Mouse (Mus musculus): Measurements from ENCODE around the gene Cry1. TPM values are rescaled to one million over a fixed set of nuclear protein-coding genes. Genes with fewer than 3 reads are reported as not detected.

Cry1 gene
- total RNA-seq, 2 experiments from 2014 or later, result 10.0 to 11.1 TPM

DNA sequence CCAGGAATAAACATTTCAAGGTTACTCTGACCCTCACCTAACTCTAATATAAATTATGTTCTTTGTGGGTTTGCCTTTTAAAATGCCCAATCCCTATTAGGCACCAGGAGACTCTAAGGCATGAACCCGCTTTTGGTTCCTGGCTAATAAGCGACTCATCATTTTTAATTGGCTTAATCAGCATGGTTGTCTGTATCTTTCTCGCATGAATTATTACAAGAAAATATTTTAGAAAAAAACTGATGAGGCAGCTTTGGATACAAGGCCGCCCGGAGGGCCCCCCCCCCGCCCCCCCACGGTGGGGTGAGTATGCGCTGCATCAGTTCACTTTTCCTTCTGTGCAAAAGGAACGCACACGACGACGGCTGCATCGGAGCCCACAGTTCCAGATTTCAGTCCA lies 20.1 kb downstream of the Cry1 start:
- no peak for DNase-seq (ENCODE audit: extremely low spot score in 1 of 2, low spot score in 1 of 2)

DNA sequence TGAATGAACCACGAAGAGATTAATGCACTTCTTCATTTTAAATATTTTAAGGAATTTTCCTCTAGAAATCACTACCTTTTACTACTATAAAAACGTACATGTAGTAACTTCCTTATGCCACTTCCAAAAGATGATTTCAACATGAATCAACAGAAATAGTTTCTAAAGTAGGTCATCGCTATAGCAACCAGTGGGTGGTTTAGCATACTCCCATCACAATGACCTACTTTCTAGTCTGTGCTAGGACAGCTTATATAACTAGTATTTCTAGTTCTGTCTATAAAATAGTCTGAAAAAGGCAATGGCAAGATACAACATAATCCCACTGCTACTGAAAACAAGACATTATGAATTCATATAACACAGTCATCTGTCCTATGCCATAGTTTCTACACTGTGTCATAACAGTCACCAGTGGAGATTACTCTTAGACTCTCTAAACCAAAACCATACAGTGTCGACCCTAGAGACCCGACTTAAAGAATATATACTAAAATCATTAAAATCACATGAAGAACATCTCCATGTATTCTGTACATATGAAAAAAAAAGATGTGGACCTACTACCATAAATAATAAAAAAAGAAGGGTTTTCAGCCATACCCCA lies 23.0 kb downstream of the Cry1 start:
- DNase-seq (ENCODE audit: extremely low spot score in 1 of 2, low spot score in 1 of 2), result no peak

DNA sequence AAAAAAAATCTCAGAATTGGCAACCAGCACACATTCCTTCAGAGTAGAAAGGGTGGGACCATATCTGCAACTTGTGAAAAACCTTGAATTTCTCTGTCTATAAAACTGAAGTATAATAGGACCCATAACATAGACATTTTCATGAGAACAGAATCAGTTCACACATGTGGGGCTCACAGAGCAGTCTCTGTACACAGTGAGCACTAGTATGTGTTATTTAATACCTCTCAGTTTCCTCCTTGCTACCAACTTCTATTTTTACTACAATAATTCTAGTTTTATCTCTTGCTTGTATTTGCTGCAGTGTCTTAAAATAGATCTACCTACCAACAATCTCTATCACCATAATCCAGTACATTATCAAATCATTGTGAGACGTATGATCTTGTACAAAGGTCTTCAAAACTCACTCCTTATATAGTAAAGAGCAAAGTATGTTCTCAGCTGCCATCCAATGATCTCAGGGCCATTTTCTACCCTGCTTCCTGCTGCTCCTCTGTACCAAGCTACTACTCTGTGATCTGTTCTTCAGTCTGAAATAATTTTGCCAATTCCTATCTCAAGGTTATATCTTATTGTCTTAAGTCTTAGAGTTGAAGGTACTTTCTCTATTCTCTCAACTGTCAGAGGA lies 24.8 kb downstream of the Cry1 start:
- no peak for DNase-seq (ENCODE audit: extremely low spot score in 1 of 2, low spot score in 1 of 2)

DNA sequence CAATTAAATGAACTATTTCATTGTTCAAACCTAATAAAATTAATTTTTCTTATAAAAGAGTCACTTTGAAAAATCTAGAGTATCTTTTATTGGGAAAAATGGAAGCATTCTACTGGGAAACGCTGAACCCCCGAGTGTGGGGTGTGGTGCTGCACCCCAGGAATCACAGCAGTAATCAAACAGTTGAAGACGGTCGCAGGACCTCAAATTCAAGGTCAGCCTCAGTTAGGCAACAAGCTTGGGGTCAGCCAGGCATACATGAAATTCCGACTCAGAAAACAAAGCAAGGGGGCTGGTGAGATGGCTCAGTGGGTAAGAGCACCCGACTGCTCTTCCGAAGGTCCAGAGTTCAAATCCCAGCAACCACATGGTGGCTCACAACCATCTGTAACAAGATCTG lies 27.4 kb downstream of the Cry1 start:
- DNase-seq (ENCODE audit: extremely low spot score in 1 of 2, low spot score in 1 of 2), result no peak

DNA sequence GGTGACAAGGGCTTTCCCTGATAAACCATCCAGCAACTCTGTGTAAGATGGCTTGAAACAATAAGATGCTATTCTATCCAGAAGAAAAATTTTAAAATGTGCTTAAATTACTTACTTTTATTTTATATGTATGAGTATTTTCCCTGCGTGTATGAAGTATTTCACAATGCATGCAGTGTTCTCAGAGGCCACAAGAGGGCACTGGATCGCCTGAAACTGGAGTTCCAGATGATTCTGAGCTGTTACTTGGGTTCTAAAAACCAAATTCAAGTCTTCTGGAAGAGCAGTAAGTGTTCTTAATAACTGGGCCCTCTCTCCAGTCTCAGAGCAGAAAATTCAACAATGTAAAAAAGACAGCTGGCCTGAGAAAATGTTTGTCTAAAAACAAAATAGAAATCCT lies 30.7 kb downstream of the Cry1 start:
- DNase-seq (ENCODE audit: extremely low spot score in 1 of 2, low spot score in 1 of 2), result peak; percentile 29 to 68

DNA sequence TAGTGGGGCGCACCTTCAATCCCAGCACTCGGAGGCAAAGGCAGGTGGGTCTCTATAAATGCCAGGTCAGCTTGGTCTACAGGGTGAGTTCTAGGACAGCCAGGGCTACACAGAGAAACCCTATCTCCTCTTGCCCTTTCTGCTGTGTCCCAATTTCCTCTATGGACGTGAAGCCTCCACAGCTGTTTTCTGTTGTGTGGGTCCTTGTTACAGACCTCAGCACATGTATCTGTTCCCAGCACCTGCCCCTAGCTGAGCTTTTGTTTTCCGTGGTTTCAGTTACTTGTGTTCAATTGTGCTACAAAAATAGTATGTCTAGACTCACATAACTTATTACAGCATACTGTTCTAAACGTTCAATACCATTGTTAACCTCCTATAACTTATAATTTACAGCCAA lies 35.6 kb downstream of the Cry1 start:
- no peak for DNase-seq (ENCODE audit: extremely low spot score in 1 of 2, low spot score in 1 of 2)

DNA sequence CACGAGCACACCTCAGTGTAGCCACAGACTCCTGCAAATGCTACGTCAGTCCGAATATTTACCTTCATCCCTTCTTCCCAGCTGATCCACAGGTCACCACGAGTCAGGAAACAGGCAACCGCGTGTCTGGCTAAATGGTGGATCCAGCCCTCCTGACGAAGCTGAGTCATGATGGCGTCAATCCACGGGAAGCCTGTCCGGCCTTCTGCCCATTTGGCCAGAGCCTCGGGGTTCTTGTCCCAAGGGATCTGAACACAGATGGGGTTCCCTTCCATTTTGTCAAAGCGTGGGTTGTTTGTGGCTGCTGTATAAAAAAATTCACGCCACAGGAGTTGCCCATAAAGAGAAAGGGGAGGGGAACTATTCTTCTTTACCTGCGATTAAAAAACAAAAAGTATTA lies 38.6 kb downstream of the Cry1 start:
- no peak for DNase-seq (ENCODE audit: extremely low spot score in 1 of 2, low spot score in 1 of 2)

DNA sequence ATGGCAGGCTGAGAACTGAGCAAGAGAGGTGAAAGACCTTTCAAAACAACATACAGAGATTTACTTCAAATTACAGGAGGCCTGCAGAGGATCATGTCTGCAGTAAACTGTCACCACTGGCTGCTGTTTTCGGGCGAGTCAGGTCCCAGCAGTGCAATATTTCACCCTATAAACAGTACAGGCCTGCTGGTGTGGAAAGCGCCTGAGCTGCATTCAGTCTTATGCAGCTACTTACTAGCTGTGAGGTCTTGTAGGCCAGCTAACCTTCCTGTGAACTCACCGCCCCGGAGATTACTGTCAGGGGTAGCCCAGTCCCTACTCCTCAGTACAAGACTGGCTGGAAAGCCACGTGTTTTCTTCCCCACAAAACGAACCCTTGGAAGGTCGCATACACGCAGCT lies 43.4 kb downstream of the Cry1 start:
- no peak for DNase-seq (ENCODE audit: extremely low spot score in 1 of 2, low spot score in 1 of 2)

DNA sequence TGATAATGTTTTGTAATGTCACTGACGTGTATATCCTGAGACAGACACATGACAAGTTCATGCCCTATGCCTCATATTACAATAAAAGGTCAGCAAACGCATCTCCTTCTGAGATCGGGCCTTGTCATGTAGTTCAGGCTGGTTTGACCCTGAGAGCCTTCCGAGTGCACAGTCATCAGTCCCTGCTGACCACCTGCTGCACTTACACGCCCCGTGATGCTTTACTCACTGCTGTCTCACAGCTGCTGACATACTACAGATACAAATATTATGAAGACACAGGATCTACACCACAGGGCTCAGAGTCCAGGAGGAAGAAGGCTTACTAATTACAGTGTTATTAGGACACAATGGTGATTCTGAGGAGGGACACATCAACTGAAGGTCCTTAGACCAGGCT lies 48.3 kb downstream of the Cry1 start:
- no peak for DNase-seq (ENCODE audit: extremely low spot score in 1 of 2, low spot score in 1 of 2)

DNA sequence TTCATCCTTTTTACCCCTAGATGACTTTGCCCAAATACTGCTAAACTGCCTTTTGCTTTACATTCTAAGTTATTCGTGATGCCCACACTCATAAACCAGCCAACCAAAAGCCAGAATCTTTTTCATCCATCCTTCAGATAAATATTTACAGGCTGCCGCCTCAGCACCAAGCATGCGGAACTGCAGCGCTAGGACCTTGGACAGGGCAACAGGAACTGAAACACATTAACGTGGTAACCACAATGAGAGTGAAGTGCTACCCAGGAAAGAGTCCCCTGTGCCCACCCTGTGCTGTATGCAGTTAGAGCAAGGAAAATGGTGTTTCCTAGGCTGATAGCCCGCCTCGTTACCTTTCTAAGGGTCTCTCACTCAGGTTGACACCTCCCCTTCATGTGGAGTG lies 56.4 kb downstream of the Cry1 start:
- no peak for DNase-seq (ENCODE audit: extremely low spot score in 1 of 2, low spot score in 1 of 2)

DNA sequence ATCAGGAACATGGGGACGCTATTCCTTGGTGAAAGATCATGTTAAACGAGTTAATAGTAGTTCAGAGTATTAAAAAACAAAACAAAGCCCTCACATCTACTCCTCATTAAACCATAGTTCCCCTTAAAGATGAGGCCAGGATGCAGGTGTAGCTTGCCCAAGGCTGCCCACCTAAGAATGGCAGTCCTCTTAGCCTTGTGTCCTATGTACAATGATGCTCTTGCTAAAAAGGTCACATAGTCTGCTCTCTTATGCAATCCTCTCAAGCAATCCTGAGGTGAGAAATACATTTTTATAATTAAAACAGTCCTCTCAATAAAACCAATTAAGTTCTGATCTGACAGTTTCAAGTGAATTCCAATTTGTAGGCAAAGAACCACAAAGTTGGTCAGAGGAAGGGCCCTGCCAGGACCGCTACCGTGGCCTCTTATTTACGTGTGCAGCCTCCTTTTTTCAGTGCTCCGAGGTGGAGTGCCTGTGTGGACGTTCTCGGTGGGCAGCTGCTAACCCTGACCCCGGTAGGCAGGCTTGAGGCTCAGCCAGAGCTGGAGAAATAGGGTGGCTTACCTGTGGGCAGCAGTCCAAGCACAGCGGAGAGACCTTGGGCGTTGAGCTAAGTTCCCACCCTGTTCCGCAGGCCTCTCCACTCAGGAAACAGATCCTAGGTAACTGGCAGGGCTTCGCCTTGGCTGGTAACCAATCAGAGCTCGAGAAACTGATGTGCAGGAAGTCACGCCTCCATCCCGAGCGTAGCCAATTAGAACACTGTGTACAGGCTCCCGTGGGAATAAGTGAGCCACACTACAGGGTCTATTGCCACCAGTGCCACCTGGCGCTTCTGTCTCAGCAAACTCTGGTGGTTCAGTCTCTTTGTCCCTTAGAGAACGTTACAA lies 57.2 kb downstream of the Cry1 start, which contains the start of gene Mterf2:
Gene Mterf2 (minus strand): TSS at position 633 of the 893 bp plus-strand sequence.
- DNase-seq (ENCODE audit: extremely low spot score in 1 of 2, low spot score in 1 of 2), result peak; percentile 72 to 79

DNA sequence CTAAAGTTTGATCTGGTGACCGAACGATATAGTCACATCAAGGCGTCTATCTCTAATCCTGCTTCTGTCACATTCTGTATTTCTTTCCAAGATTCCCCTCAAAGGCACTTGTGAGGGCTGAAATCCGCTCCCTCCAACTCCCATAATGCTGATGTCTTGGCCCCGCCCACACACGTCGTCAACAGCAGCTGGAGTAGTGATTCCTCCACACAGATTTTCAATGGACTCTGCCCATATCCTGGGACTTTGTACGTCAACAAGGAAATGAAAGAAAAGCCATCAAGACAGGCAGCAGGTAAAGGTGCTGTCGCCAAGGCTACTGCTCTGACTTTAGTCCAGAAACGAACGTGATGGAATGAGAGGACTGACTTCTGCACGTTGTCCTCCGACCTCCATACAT lies 59.7 kb downstream of the Cry1 start:
- DNase-seq (ENCODE audit: extremely low spot score in 1 of 2, low spot score in 1 of 2), result no peak

DNA sequence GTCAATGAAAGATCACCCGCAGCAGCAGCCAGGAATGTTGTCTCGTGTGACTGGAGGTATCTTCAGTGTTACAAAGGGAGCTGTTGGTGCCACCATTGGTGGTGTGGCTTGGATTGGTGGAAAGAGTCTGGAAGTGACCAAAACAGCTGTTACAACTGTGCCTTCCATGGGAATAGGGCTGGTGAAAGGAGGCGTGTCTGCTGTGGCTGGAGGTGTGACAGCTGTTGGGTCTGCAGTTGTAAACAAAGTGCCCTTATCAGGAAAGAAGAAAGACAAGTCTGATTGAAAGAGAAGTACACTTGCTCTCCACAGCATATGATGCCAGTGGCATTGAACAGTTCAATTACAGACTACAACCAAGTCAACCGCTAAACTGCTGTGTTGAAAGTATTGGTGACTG lies 70.5 kb downstream of the Cry1 start:
- DNase-seq (ENCODE audit: extremely low spot score in 1 of 2, low spot score in 1 of 2), result no peak

DNA sequence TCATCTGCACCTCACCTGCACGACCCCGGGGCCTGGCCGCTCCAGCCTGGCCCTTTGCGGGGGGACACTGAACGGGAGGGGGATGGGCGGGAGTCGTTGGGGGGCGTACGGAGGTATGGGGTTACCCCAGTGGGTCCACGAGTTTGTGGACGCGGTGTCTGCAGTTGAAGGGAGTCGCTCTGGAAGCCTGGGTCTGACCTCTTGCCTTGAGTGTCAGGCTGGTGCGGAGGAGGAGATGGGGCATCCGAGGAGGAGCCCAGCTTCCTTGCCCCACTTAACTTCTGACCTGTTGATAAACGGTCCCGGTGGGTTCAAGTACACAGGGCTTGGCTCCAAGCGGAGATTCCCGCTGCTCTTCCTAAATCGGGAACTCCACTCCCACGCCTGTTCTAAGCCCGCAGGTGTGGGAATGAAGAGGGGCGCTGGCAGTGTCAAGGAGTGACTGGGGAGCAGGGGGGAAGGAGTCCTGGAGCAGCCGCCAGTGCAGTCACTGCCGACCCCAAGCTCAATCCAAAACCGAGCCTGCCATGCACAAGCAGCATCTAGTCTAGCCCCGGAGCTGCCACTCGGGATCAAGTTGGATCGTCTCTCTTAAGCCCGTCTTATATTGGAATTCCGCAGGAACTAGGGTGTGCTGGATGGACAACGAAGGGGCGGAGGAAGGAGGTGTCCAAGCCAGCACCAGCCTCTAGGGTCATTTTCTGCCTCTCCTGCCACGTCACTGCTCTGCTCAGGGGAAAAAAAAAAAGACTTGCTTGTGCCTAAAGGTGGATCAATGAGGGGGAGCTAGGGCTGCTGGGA lies 81.6 kb downstream of the Cry1 start:
- DNase-seq (ENCODE audit: extremely low spot score in 1 of 2, low spot score in 1 of 2), result peak in 1 of 2 experiments; percentile 8

DNA sequence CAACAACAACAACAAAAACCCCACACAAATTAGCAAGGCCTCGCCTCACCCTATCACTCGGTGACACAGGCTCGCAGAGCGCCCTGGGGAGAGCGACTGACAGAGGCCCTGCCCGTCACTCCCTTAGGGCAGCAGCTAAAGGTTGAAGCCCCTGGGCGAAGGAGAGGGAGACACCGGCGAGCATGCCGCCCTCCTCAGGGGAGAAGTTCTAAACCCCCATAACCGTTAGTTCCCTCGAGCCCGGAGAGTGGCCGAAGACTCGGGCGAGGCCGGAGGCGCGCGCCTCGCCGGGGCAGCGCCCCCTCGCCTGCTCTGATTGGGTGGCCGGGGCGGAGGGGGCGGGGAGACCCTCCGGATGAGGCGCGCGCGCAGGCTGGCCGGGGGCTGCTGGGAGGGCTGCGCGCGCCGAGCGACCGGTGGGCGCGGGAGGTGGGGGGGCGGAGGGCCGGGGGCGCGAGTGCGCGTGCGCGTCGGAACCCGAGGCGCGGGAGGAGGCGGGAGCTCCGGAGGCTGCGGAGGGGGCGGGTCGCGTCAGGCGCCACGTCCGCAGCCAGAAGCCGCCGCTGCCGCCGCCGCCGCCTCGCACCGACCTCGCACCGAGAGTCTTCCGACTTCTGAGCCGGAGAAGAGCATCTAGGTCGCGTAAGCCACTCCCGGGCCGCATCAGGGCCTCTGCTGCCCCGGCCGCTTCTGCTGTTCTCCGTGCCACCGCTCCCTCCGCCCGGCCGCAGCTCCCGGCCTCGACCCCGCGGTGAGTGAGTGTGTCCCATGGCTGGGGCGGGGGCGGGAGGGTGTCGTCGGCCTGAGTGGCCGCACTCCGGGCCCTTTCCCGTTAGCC lies 82.4 kb downstream of the Cry1 start, which contains the start of the genes Fhl4 and Tmem263:
Gene Fhl4 (minus strand): TSS at position 249 of the 838 bp plus-strand sequence.
Gene Tmem263 (plus strand): TSS at position 381 of the 838 bp plus-strand sequence.
- peak; percentile 61 to 67 for DNase-seq (ENCODE audit: extremely low spot score in 1 of 2, low spot score in 1 of 2)

DNA sequence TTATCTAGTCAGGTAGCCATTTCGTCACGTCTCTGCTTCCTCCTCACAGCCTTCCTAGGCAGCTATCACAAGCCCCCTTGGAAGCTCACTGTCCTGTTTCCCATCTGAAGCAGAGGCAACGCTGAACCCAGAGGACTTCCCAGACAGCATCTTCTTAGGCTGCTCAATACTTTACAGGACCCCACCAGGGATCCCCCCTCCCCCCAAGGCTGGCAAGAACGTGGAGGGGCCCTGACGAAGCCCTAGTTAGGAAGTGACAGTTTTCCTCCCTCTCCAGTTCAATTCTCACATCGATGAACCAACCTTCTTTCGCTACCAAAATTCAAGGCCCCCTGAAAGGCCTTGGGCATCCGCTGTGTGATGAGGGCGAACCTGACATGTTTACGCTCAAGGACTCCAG lies 83.0 kb downstream of the Cry1 start:
- no peak for DNase-seq (ENCODE audit: extremely low spot score in 1 of 2, low spot score in 1 of 2)

All from layer of hippocampus, postnatal 25 days (tissue).